Mouse (Mus musculus): ENCODE data around the gene Sh3d19.

GRCm38 (mm10) chr3:86075593-86075992, 104.7 kb downstream of the Sh3d19 start:
- TF ChIP-seq CTCF (IDR thresholded peaks at IDR 0.05; ENCODE audit: insufficient read depth, low read depth, low read length) (no peak), POLR2A (IDR thresholded peaks at IDR 0.05; ENCODE audit: insufficient read depth, low read depth, low read length) (no peak)
